Mouse (Mus musculus): ENCODE data around the gene Slc17a7. TPM values are rescaled to one million over a fixed set of nuclear protein-coding genes. Genes with fewer than 3 reads are reported as not detected.

Slc17a7 gene
- polyA plus RNA-seq, 1 experiment, result 3.6 TPM

- H3K36me3 ChIP-seq (ENCODE audit: control insufficient read depth, insufficient read depth), result peaks cover 53% of the 10 kb centered on the region
- H3K4me3 ChIP-seq, result no peak overlapping the region
- TF ChIP-seq CEBPB (IDR thresholded peaks at IDR 0.05; ENCODE audit: insufficient read depth, poor library complexity, severe bottlenecking), result no peak
- TF ChIP-seq MAX (IDR thresholded peaks at IDR 0.05; ENCODE audit: low read depth), result no peak
- no peak for TF ChIP-seq TCF12 (IDR thresholded peaks at IDR 0.05; ENCODE audit: insufficient read depth, poor library complexity, severe bottlenecking)
- TF ChIP-seq E2F4 (IDR thresholded peaks at IDR 0.05; ENCODE audit: insufficient read depth), result no peak
- TF ChIP-seq MYOD1 (IDR thresholded peaks at IDR 0.05; ENCODE audit: control insufficient read depth in 1 of 3, insufficient read length in 2 of 3, low read depth in 2 of 3), result no peak
- peak; percentile 68 for TF ChIP-seq POLR2AphosphoS2 (IDR thresholded peaks at IDR 0.05; ENCODE audit: insufficient read length, low read depth)
- TF ChIP-seq USF1 (IDR thresholded peaks at IDR 0.05; ENCODE audit: low read depth), result no peak
- no peaks in the 10 kb centered on the region for H3K27me3 ChIP-seq (ENCODE audit: control insufficient read depth, insufficient read depth, insufficient read length)
- no peak overlapping the region for H3K4me2 ChIP-seq (ENCODE audit: low read depth)
- peaks cover 23% of the 10 kb centered on the region for H3K79me2 ChIP-seq (ENCODE audit: control insufficient read depth, insufficient read depth)
- no peak overlapping the region for H3ac ChIP-seq (ENCODE audit: control insufficient read depth, insufficient read length)
Measured at GRCm38 (mm10) chr7:45121404-45121803, 42.3 kb upstream of the Slc17a7 start.

DNA sequence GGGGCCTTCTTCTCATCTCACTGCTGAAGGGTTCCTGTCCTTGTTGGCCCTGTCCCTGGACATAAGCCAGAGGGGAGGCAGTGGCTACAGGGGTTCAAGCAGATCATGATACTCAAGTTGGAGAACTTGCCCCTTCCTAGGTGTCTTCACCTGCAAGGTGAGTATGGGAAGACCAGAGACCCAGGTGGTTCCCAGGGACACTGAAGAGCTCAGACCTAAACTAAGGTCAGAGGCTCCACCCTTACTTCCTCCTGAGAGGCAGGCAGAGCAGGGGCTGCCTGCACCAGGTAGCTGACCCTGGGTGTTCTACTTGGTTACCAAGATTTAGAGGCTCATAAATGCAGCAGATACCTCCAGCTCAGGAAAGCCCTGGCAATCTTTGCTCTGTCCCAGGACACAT, 41.8 kb upstream of the Slc17a7 start:
- peaks cover 29% of the 10 kb centered on the region for H3K79me2 ChIP-seq (ENCODE audit: control insufficient read depth, insufficient read depth)

GRCm38 (mm10) chr7:45122561-45123185, 41.1 kb upstream of the Slc17a7 start:
- Histone ChIP-seq H3K4me3 (peak overlapping the region; percentile 81), H3K79me2 (ENCODE audit: control insufficient read depth, insufficient read depth) (peaks cover 36% of the 10 kb centered on the region), H3ac (ENCODE audit: control insufficient read depth, insufficient read length) (peak overlapping the region; percentile 84), H3K4me2 (ENCODE audit: low read depth) (peak overlapping the region; percentile 94), H3K36me3 (ENCODE audit: control insufficient read depth, insufficient read depth) (peaks cover 62% of the 10 kb centered on the region), H3K27me3 (ENCODE audit: control insufficient read depth, insufficient read depth, insufficient read length) (no peaks in the 10 kb centered on the region)
- TF ChIP-seq REST (IDR thresholded peaks at IDR 0.05; ENCODE audit: insufficient read depth, insufficient read length) (no peak), POLR2A (IDR thresholded peaks at IDR 0.05; ENCODE audit: insufficient read length, low read depth) (no peak), MYOD1 (IDR thresholded peaks at IDR 0.05; ENCODE audit: control insufficient read depth in 1 of 3, insufficient read length in 2 of 3, low read depth in 2 of 3) (no peak), E2F4 (IDR thresholded peaks at IDR 0.05; ENCODE audit: insufficient read depth) (no peak), SRF (IDR thresholded peaks at IDR 0.05; ENCODE audit: control insufficient read depth, insufficient read length, low read depth) (no peak), USF1 (IDR thresholded peaks at IDR 0.05; ENCODE audit: low read depth) (no peak), CEBPB (IDR thresholded peaks at IDR 0.05; ENCODE audit: insufficient read depth, poor library complexity, severe bottlenecking) (no peak), POLR2AphosphoS2 (IDR thresholded peaks at IDR 0.05; ENCODE audit: insufficient read length, low read depth) (no peak), TCF3 (IDR thresholded peaks at IDR 0.05; ENCODE audit: insufficient read length, low read depth) (no peak), TCF12 (IDR thresholded peaks at IDR 0.05; ENCODE audit: insufficient read depth, poor library complexity, severe bottlenecking) (no peak), MYOG (IDR thresholded peaks at IDR 0.05; ENCODE audit: control insufficient read depth in 1 of 3, insufficient read depth in 1 of 3, insufficient read length in 2 of 3, low read depth in 2 of 3) (no peak)

More for the DNA sequence above, 41.8 kb upstream of the Slc17a7 start:
- H3K27me3 ChIP-seq (ENCODE audit: control insufficient read depth, insufficient read depth, insufficient read length), result no peaks in the 10 kb centered on the region
- no peak for TF ChIP-seq TCF12 (IDR thresholded peaks at IDR 0.05; ENCODE audit: insufficient read depth, poor library complexity, severe bottlenecking)
- TF ChIP-seq MAX (IDR thresholded peaks at IDR 0.05; ENCODE audit: low read depth), result no peak
- TF ChIP-seq MYOG (IDR thresholded peaks at IDR 0.05; ENCODE audit: control insufficient read depth in 1 of 3, insufficient read depth in 1 of 3, insufficient read length in 2 of 3, low read depth in 2 of 3), result no peak
- H3ac ChIP-seq (ENCODE audit: control insufficient read depth, insufficient read length), result no peak overlapping the region
- no peak overlapping the region for H3K4me2 ChIP-seq (ENCODE audit: low read depth)
- H3K4me3 ChIP-seq, result peak overlapping the region; percentile 81
- H3K36me3 ChIP-seq (ENCODE audit: control insufficient read depth, insufficient read depth), result peaks cover 59% of the 10 kb centered on the region

GRCm38 (mm10) chr7:45123186-45123570, 40.6 kb upstream of the Slc17a7 start:
- H3K4me2 ChIP-seq (ENCODE audit: low read depth), result peak overlapping the region; percentile 94
- H3K79me2 ChIP-seq (ENCODE audit: control insufficient read depth, insufficient read depth), result peaks cover 41% of the 10 kb centered on the region
- TF ChIP-seq POLR2A (IDR thresholded peaks at IDR 0.05; ENCODE audit: insufficient read length, low read depth) (peak; percentile 16), MAX (IDR thresholded peaks at IDR 0.05; ENCODE audit: low read depth) (no peak)
- peak overlapping the region; percentile 81 for H3K4me3 ChIP-seq
- H3K36me3 ChIP-seq (ENCODE audit: control insufficient read depth, insufficient read depth), result peaks cover 59% of the 10 kb centered on the region
- peak overlapping the region; percentile 84 for H3ac ChIP-seq (ENCODE audit: control insufficient read depth, insufficient read length)
- H3K27me3 ChIP-seq (ENCODE audit: control insufficient read depth, insufficient read depth, insufficient read length), result no peaks in the 10 kb centered on the region

DNA sequence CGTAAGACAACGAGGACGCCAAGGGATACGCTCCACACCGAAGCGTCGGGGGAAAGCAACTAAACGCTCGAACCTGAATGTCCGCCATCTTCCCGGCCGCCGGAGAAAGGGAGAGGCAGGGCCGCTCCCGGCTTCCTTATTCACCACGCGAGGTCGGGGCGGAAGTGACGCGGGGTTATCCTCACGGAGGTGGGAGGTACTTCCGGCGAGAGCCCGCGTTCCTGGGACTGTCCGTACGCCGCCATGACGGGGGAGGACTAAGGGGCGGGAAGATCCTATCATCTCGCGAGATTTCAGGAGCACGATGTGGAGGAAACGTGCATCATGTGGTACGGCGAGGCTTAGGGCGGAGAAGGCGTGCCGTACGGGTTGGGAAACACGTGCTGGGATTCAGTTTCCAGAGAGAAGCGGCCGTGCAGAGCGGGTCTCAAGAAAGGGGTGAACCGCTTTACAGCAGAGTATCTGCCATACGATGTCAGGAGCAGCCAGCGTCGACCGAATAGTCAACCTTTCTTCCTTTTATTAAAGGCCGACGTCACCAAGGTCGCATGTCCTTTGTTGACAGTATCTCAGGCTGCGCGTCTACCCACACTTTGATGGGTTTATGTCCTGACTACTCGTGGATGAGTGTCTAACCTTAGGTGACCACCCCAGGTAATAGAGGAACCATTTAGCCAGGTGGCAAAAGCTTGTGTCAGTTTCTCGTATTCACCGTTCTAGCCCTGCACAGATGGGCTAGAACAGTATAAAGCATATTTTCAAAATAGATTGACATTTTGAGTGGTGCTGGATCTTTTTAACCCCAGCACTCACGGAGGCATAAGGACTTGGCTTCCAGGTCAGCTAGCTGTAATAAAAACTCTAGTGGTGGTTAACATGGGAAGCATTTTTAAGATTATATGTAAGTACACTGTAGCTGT, 39.3 kb upstream of the Slc17a7 start, which contains the start of gene Rps11:
Rps11 (minus strand) TSS at position 216 of the 920 bp plus-strand sequence.
- Histone ChIP-seq H3K4me3 (peak within 1 kb of the TSS; percentile 81), H3K79me2 (ENCODE audit: control insufficient read depth, insufficient read depth) (peaks cover 44% of the 10 kb centered on the region), H3K4me2 (ENCODE audit: low read depth) (peak within 1 kb of the TSS; percentile 94), H3ac (ENCODE audit: control insufficient read depth, insufficient read length) (peak within 1 kb of the TSS; percentile 84), H3K36me3 (ENCODE audit: control insufficient read depth, insufficient read depth) (peaks cover 56% of the 10 kb centered on the region), H3K27me3 (ENCODE audit: control insufficient read depth, insufficient read depth, insufficient read length) (no peaks in the 10 kb centered on the region)
- TF ChIP-seq SRF (IDR thresholded peaks at IDR 0.05; ENCODE audit: control insufficient read depth, insufficient read length, low read depth), result no peak
- TF ChIP-seq POLR2A (IDR thresholded peaks at IDR 0.05; ENCODE audit: insufficient read length, low read depth), result peak; percentile 95
- TF ChIP-seq USF1 (IDR thresholded peaks at IDR 0.05; ENCODE audit: low read depth), result peak; percentile 95
- peak; percentile 43 for TF ChIP-seq E2F4 (IDR thresholded peaks at IDR 0.05; ENCODE audit: insufficient read depth)
- peak in 1 of 3 experiments; percentile 47 for TF ChIP-seq MYOD1 (IDR thresholded peaks at IDR 0.05; ENCODE audit: control insufficient read depth in 1 of 3, insufficient read length in 2 of 3, low read depth in 2 of 3)
- no peak for TF ChIP-seq TCF3 (IDR thresholded peaks at IDR 0.05; ENCODE audit: insufficient read length, low read depth)
- peak; percentile 92 for TF ChIP-seq MAX (IDR thresholded peaks at IDR 0.05; ENCODE audit: low read depth)
- peak; percentile 99 for TF ChIP-seq POLR2AphosphoS2 (IDR thresholded peaks at IDR 0.05; ENCODE audit: insufficient read length, low read depth)

All from myocyte (in vitro differentiated cells).